Mouse (Mus musculus): ENCODE measurements around the gene Ang4. TPM values are rescaled to one million over a fixed set of nuclear protein-coding genes. Genes with fewer than 3 reads are reported as not detected.
A peak's percentile ranks its signal among the peaks of the same experiment; 100 is the strongest.

Gene Ang4
- polyA plus RNA-seq, 1 experiment from 2014 or later, result not detected

- no peak for ATAC-seq (ENCODE audit: insufficient number of reproducible peaks, low FRiP score)
- H3K4me1 ChIP-seq (replicated peaks), result peaks cover 15% of the 10 kb centered on the region
- WGBS, result 2% methylated on average over 24 of the region's 24 CpGs
- H3K4me2 ChIP-seq, result peak overlapping the region; percentile 90
- peak overlapping the region; percentile 45 for H3K4me3 ChIP-seq
- no peak overlapping the region for H3K27ac ChIP-seq (ENCODE audit: poor library complexity, severe bottlenecking)
- no peaks in the 10 kb centered on the region for H3K36me3 ChIP-seq
- no peaks in the 10 kb centered on the region for H3K9me3 ChIP-seq (replicated peaks)
- H3K9ac ChIP-seq, result no peak overlapping the region
- H3K27me3 ChIP-seq (replicated peaks), result peaks cover 57% of the 10 kb centered on the region
Observed at GRCm38 (mm10) chr14:51739150-51739993, 34.0 kb downstream of the Ang4 start.

DNA sequence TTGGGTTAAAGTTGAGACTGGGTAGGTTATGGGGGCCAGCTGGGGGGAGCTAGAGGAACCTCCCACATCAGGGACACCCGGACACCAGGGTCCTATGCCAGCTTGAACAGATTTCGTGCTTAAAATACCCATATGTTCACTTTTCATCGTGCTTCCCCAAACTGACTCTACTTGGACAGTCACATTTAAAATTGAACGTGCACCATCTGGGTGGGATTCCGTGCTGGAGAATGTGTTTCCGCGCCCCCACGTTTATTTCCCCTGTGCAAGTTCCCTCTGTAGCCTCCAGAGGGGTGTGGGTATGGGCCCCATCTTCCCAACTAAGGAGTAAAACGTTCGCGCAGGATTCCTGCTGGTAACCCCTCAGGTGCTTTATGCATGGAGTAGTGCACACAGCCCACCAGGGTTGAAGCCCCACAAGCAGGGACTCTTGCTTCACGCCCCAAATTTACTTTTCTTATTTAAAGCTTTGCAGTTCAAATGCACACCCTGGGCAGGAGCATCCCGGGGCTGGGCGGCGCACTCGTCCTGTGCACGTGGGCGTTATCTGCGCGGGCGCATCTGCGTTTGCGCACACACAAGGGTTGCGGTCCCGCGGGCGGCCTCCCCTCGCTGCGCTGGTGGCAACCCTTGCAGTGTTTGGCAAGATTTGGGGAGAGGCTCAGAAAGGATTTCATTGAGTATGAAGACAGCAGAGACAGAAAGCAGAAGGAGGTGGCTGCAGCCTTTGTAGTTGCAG, 34.8 kb downstream of the Ang4 start:
- Histone ChIP-seq H3K4me2 (peak overlapping the region; percentile 90), H3K27ac (ENCODE audit: poor library complexity, severe bottlenecking) (no peak overlapping the region), H3K27me3 (replicated peaks) (peaks cover 55% of the 10 kb centered on the region), H3K36me3 (no peaks in the 10 kb centered on the region), H3K9me3 (replicated peaks) (no peaks in the 10 kb centered on the region), H3K4me3 (peak overlapping the region; percentile 45), H3K4me1 (replicated peaks) (peaks cover 15% of the 10 kb centered on the region), H3K9ac (no peak overlapping the region)
- 5% methylated on average over 29 of the region's 29 CpGs for WGBS
- no peak for ATAC-seq (ENCODE audit: insufficient number of reproducible peaks, low FRiP score)

- H3K4me2 ChIP-seq, result no peak overlapping the region
- no peak overlapping the region for H3K9ac ChIP-seq
- no peak overlapping the region for H3K4me3 ChIP-seq
- H3K36me3 ChIP-seq, result no peaks in the 10 kb centered on the region
- no peak for ATAC-seq (ENCODE audit: insufficient number of reproducible peaks, low FRiP score)
- 17% methylated on average over 12 of the region's 12 CpGs for WGBS
- H3K9me3 ChIP-seq (replicated peaks), result no peaks in the 10 kb centered on the region
- H3K4me1 ChIP-seq (replicated peaks), result peaks cover 15% of the 10 kb centered on the region
- peaks cover 54% of the 10 kb centered on the region for H3K27me3 ChIP-seq (replicated peaks)
- H3K27ac ChIP-seq (ENCODE audit: poor library complexity, severe bottlenecking), result no peak overlapping the region
Observed at GRCm38 (mm10) chr14:51737967-51738366, 35.4 kb downstream of the Ang4 start.

- ATAC-seq (ENCODE audit: insufficient number of reproducible peaks, low FRiP score), result no peak
- Histone ChIP-seq H3K36me3 (no peaks in the 10 kb centered on the region), H3K4me1 (replicated peaks) (no peaks in the 10 kb centered on the region), H3K9ac (no peak within 1 kb of the TSS), H3K27me3 (replicated peaks) (no peaks in the 10 kb centered on the region), H3K4me3 (no peak within 1 kb of the TSS), H3K9me3 (replicated peaks) (no peaks in the 10 kb centered on the region), H3K4me2 (no peak within 1 kb of the TSS), H3K27ac (ENCODE audit: poor library complexity, severe bottlenecking) (no peak within 1 kb of the TSS)
- WGBS, result 37% methylated on average over 1 of the region's 1 CpGs
Observed at GRCm38 (mm10) chr14:51717083-51717482, 56.3 kb downstream of the Ang4 start, which contains the start of gene Gm5800. TSS of gene Gm5800 (minus strand) at chr14:51717183.

Other genes with a start within 250 kb of the Ang4 start
- gene Gm5622, start 220.8 kb downstream of the Ang4 start, polyA plus RNA-seq (2016; fragmentation: Nextera tagmentation; extraction: Ambion mirVana), result not detected in 2 replicates
- gene Gm17175, start 199.5 kb downstream of the Ang4 start, polyA plus RNA-seq (2016; fragmentation: Nextera tagmentation; extraction: Ambion mirVana), result not detected in 2 replicates
- not detected in 2 replicates for gene Gm17174, start 181.5 kb downstream of the Ang4 start, polyA plus RNA-seq (2016; fragmentation: Nextera tagmentation; extraction: Ambion mirVana)
- not detected in 2 replicates for gene Gm17078, start 162.3 kb downstream of the Ang4 start, polyA plus RNA-seq (2016; fragmentation: Nextera tagmentation; extraction: Ambion mirVana)
- not detected in 2 replicates for gene Gm4181, start 137.9 kb downstream of the Ang4 start, polyA plus RNA-seq (2016; fragmentation: Nextera tagmentation; extraction: Ambion mirVana)
- not detected in 2 replicates for gene Gm17079, start 78.1 kb downstream of the Ang4 start, polyA plus RNA-seq (2016; fragmentation: Nextera tagmentation; extraction: Ambion mirVana)
- gene Gm5800, start 56.4 kb downstream of the Ang4 start, polyA plus RNA-seq (2016; fragmentation: Nextera tagmentation; extraction: Ambion mirVana), result not detected in 2 replicates
- gene AY358078, start 26.5 kb upstream of the Ang4 start, polyA plus RNA-seq (2016; fragmentation: Nextera tagmentation; extraction: Ambion mirVana), result not detected in 2 replicates
- gene Ear6, start 80.1 kb upstream of the Ang4 start, polyA plus RNA-seq (2016; fragmentation: Nextera tagmentation; extraction: Ambion mirVana), result not detected in 2 replicates
- gene Mettl17, start 111.3 kb upstream of the Ang4 start, polyA plus RNA-seq (2016; fragmentation: Nextera tagmentation; extraction: Ambion mirVana), result 39.7 and 40.4 TPM in 2 replicates
- gene Slc39a2, start 119.3 kb upstream of the Ang4 start, polyA plus RNA-seq (2016; fragmentation: Nextera tagmentation; extraction: Ambion mirVana), result 0.20 and 0.44 TPM in 2 replicates
- 224 and 228 TPM in 2 replicates for gene Ndrg2, start 140.6 kb upstream of the Ang4 start, polyA plus RNA-seq (2016; fragmentation: Nextera tagmentation; extraction: Ambion mirVana)
- not detected in 2 replicates for gene Tppp2, start 144.8 kb upstream of the Ang4 start, polyA plus RNA-seq (2016; fragmentation: Nextera tagmentation; extraction: Ambion mirVana)
- not detected in 2 replicates for gene Rnase13, start 149.2 kb upstream of the Ang4 start, polyA plus RNA-seq (2016; fragmentation: Nextera tagmentation; extraction: Ambion mirVana)
- 104 and 111 TPM in 2 replicates for gene Arhgef40, start 211.1 kb upstream of the Ang4 start, polyA plus RNA-seq (2016; fragmentation: Nextera tagmentation; extraction: Ambion mirVana)
- 0.50 and 0.80 TPM in 2 replicates for gene Tmem253, start 242.1 kb upstream of the Ang4 start, polyA plus RNA-seq (2016; fragmentation: Nextera tagmentation; extraction: Ambion mirVana)
- 21.5 and 23.6 TPM in 2 replicates for gene Zfp219, start 247.1 kb upstream of the Ang4 start, polyA plus RNA-seq (2016; fragmentation: Nextera tagmentation; extraction: Ambion mirVana)